Mouse (Mus musculus): ENCODE data around the gene Impg2.

The Impg2 gene

GRCm38 (mm10) chr16:56304167-56304566 is 100.1 kb downstream of the Impg2 start:
- no peak for DNase-seq

DNA sequence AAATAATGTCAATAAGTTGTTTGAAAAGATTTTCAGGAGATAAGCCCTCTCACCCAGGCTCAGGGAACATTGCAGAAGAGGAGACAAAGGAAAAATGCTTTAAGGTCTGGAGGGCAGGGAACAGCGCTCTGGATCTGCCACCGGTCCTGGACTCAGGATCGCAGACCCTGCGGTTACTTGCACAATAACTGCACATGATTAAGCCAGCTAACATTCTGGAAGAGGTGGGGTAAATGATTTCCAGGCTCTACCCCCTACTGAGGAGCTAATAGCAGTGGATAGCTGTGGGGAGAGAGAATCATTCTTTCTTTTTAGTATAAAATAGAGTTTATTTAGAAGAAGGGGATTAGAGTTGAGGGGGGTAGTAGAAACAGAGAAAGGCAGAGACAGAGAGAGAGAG is 103.5 kb downstream of the Impg2 start:
- DNase-seq = no peak

DNA sequence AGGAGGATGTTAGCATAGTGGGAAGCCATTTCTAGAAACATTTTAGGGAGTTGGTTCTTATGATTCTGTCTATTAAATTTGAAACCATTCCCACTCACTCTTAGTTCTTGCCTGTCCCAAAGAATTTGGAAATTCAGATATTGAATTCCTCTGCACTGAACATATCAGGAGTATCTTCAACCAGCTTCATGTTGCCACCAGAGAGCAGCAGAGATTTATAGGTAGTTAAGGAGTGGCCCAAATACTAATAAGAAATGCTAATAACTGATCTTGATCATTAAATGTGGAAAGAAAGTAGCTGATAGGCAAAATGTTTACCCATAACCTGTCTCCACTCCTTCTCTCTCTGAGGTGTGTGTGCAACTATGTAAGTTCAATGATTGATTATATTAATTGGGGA is 107.2 kb downstream of the Impg2 start:
- DNase-seq = no peak

Measured in lung, postnatal 4 days (tissue).